Mouse (Mus musculus) layer of hippocampus, adult 2 months (tissue): ENCODE measurements around the gene Dnal4. TPM values are rescaled to one million over a fixed set of nuclear protein-coding genes. Genes with fewer than 3 reads are reported as not detected.

Experiments used
- DNase-seq, 2 experiments: peaks; one replicate each; pipeline ENCODE4 v3.0.0; 2022; ENCODE audit warnings: low spot score in 2 of 2
- H3K27ac ChIP-seq: fragments of 200-600 bp; 2 replicates; pipeline ENCODE4 v1.8.1; 2022
- H3K4me3 ChIP-seq: fragments of 200-600 bp; 2 replicates; pipeline ENCODE4 v1.8.1; 2022; ENCODE audit warnings: mild to moderate bottlenecking
- CTCF ChIP-seq: fragments of 200-600 bp; conservative IDR thresholded peaks from 2 replicates; pipeline ENCODE4 v1.8.1; 2022; ENCODE audit warnings: antibody characterized with exemption, mild to moderate bottlenecking, moderate library complexity
- total RNA-seq, 2 experiments: library from RNA; stranded (reverse); gene quantifications; 2 replicates each; pipeline ENCODE4 v1.2.3; 2021

Gene Dnal4
- total RNA-seq, 2 experiments from 2014 or later: 55.5 to 64.8 TPM

DNA sequence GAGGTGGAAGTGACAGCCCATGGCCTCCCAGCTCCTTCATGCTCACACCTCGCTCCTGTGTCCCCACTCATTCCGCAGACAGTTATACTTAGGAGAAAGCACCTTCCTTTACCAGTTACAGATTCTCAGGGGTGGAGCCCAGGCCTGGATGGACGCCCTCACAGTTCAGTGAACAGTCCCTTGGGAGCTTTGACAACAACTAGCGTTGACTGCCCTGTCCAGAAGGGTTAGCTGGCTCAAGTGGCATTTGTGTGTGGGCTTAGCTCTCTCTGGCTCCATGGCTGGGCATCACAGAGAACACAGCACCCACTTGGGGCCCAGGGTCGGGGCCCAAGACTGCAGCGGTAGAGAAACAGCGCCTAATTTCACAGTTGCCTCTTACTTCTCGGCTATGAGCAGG, 43.3 kb downstream of the Dnal4 start:
- Histone ChIP-seq H3K27ac (peak overlapping the region; percentile 83; the same call in 1 of the 2 replicates), H3K4me3 (no peak overlapping the region)
- no peak for TF ChIP-seq CTCF
- DNase-seq: no peak

DNA sequence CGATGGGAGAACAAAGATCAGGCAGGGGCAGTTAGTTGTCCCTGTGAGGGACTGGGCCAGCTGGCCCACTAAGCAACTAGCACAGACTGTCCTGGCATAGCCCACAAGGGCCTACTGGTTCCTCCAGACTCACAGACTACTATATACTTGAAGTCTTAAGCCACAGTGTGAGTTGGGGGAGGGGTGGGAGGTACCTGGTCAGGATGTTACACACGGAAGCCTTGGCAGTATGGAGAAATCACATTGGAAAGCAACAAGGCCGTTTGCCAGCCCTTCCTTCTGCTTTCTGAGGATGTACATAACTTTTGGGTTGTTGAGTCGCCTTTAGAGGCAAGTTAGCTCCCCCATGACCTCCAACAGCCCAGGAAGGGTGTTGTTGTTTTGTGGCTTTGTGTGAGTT, 44.0 kb downstream of the Dnal4 start:
- TF ChIP-seq CTCF: no peak
- no peak overlapping the region for H3K4me3 ChIP-seq
- peak overlapping the region; percentile 83; the same call in 1 of the 2 replicates for H3K27ac ChIP-seq

DNA sequence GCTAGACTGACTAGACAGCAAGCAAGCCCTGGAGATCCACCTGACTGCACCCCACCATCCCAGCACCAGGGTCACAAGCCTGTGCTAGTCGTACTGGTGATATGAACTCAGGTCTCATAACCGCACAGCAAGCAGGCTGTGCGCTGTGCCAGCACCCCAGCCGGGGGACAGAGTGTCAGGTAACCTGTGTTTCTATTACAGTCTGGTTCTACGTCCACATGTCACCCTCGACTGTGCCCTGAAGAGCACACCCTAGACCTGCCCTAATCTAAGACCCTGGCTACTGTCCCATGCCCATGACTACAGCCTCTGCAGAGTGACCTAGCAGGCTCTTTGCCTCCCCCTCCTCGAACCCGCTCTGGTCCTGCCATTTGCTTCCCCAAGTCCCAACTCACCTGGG, 44.5 kb downstream of the Dnal4 start:
- no peak for DNase-seq
- Histone ChIP-seq H3K27ac (no peak overlapping the region), H3K4me3 (no peak overlapping the region)
- no peak for TF ChIP-seq CTCF

More for the DNA sequence above, 44.0 kb downstream of the Dnal4 start:
- DNase-seq: no peak

DNA sequence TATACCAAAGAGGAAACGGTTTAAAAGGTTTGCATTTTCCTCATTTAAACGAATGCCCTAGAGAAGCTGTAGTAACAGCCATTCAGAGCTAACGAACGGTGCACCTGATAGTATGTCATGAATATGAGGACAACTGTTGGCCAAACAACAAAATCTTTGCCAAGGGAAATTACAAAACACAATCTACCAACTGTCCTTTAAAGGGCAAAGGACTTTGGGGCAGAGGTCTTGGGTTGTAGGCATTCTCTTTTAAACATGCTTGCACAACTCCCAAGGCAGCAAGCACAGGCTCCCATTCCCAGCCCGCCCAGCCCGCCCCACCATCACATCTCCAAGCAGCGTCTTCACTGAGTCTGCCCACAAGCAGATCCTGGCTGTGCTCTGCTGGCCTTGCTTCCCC, 46.1 kb downstream of the Dnal4 start:
- no peak overlapping the region for H3K27ac ChIP-seq
- TF ChIP-seq CTCF: no peak
- DNase-seq: no peak
- H3K4me3 ChIP-seq: no peak overlapping the region

DNA sequence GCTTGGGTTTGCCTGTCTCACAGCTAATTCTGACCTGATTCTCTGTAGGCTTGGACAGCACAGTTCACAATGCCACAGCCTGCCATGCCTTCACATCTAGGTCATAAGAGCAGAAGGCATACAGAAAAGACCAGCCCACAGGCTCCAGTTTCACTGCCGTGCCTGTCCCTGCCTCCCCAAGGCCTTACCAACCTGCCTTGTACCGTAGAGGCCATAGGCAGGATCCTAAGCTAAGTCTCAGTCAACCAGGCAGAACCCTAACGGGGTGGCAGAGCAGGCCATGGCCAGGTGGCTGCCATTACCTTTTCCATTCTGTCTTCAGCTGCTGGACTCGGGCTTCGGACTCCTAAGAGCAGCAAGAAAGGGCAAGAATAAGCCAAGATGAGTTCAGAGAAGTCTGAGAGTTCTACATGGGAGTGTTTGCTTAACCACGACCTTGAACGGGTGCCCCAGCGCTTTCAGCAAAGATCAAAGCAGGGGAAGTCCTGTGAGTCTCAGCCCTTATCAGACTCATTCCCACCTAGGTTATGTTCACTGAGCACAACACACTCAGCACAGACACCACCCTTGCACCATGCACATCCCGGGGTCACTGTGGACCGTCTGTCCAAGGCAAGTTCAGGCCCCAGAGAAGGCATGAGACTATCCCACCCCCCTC, 48.8 kb downstream of the Dnal4 start:
- no peak for TF ChIP-seq CTCF
- no peak for DNase-seq
- Histone ChIP-seq H3K27ac (peak overlapping the region; percentile 57), H3K4me3 (no peak overlapping the region)

DNA sequence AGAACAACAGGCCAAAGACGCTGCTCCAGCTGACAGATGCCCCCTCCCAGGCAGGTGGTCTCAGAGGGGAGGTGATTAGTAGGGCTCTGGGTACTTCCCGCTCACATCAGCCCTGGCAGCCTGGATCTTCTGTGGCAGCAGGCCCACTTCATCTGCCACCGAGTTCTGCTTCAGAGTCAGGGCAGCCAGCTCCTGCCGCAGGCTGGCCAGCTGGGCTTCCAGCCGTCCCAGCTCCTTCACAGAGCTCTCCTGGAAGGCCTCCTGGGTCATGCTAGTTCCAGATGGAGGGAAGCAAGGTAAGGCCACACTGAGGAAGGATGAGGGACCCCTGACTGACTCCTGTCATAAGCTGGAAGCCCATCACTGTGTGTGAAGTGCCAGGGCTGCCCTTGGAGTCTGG, 49.3 kb downstream of the Dnal4 start:
- no peak for DNase-seq
- peak overlapping the region; percentile 57 for H3K27ac ChIP-seq
- H3K4me3 ChIP-seq: no peak overlapping the region
- no peak for TF ChIP-seq CTCF

DNA sequence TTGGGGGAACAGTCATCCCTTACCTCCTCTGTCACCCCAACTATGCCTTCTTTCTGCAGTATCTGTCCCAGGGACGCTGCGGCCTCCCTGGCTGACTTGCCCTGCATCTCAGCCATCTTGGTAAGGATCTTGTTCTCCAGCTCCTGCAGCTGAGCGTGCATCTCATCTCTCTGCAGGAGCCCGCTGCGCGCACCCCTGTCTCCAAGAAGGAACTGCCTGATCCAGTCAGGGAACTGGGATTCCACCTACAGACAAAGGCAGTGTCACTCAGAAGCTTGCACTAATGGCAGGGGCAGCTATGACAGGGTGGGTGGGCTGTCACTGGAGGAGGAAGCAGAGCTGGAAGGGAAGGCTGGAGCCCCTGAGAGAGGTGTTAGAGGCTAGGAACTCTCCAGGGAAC, 49.8 kb downstream of the Dnal4 start:
- peak overlapping the region; percentile 57 for H3K27ac ChIP-seq
- H3K4me3 ChIP-seq: no peak overlapping the region
- DNase-seq: no peak
- TF ChIP-seq CTCF: no peak

DNA sequence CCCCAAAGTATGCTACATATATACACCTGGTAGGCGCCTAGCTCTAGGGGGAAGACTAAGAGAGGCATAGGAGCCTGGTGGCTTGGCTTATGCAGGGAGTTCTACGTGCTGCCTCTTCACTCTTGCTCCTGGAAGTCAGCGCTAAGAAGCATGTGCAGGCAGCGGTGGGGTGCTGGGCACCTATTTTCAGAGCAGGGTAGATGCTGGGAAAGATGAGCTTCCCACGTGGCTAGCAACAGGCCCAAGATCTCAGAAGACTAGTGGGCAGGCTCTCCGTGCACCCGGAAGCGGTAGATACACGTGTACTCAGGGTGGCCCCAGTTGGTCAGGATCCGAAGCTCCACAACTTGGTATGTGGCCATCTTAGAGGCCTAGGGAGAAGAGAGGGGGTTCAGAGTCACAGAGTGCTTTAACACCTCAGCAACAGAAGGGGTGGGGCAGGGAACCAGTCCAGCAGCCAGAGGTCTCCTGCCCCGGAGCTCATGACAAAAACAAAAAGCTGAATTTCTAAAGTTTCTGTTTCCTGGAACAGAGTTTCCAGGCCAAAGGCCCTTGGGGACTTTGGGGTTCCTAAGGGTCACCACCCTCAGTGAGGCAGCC, 52.4 kb downstream of the Dnal4 start:
- no peak overlapping the region for H3K4me3 ChIP-seq
- 0 out of 2 replicates have a peak overlapping the region, but pooled peaks have one; percentile 14 for H3K27ac ChIP-seq
- DNase-seq: no peak
- no peak for TF ChIP-seq CTCF

DNA sequence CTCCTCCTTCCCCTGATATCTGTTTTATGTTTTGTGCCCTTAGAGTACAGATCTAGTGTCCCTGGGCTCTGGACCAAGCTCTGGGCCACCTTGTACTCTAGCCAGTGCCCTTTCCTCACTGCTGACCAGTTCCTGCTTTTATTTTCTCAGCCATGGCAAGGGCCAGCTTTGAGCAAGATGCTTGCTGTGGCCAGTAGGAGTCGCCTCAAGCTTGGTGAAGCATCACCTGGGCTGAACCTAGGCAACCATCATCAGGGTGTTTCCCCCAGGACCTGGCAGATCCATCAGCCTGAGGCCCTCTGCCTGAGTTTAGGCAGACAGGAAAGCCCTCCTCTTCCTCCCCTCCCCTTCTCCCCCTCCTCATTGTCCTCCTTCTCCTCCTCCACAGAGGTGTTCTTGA, 54.2 kb downstream of the Dnal4 start:
- Histone ChIP-seq H3K4me3 (no peak overlapping the region), H3K27ac (0 out of 2 replicates have a peak overlapping the region, but pooled peaks have one; percentile 28)
- DNase-seq: peak in 1 of 2 experiments; percentile 23
- TF ChIP-seq CTCF: peak; percentile 74

DNA sequence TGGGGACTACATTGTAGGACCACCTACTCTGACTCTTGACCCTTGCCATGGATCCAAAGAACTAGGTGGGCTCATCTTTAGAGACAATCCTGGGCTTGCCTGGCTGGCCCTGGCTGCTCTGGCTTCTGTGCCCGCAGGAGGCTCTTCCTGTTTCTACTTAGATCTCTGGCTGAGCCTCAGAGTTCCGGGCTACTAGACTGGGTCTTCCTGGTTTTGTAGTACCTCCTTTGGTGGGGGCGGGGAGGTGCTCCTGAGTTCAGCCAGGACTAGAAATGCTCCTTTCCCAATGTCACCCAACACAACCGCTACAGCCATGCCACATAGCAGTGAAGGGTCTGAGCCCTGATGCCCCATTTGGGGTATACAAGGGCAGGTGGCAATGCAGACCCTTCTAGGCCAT, 56.9 kb downstream of the Dnal4 start:
- TF ChIP-seq CTCF: no peak
- DNase-seq: no peak
- H3K27ac ChIP-seq: peak overlapping the region; percentile 28; the same call in 1 of the 2 replicates
- no peak overlapping the region for H3K4me3 ChIP-seq

DNA sequence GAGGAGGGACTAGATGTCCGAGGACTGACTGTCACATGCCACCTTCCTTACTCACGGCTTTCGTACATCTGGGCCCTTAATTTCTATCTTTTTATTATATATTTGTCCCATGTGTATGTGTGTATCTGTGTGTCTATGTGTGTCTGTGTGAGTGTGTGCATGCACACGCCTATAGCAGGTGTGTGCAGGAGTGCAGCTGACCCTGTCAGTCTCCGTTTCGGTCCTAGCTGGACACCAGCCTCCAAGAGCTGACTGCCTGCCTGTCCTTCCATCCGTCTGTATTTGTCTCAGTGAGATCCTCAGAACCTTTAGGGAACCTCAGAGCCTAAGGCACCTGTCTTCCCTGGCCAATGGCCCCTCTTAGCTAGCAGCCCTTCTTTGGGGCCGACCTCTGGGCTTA, 57.4 kb downstream of the Dnal4 start:
- TF ChIP-seq CTCF: no peak
- no peak overlapping the region for H3K4me3 ChIP-seq
- peak overlapping the region; percentile 28; the same call in 1 of the 2 replicates for H3K27ac ChIP-seq
- DNase-seq: no peak

DNA sequence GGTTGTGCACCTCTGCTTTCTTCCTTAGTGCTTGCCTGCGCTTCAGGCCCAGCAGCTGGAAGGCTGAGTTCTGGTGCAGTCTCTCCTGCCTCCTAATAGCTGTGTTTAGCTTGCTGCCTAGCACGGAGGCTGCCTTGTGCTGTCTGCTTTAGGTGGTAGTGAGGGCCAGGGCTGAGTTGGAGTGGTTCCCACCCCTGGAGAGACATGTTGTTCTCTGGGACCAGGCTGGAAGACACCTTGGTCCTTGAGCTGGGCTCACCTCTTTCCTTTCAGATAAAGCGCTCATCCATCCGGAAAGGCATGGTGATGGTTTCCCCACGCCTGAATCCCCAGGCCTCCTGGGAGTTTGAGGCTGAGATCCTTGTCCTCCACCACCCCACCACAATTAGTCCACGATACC, 60.9 kb downstream of the Dnal4 start:
- no peak overlapping the region for H3K27ac ChIP-seq
- H3K4me3 ChIP-seq: no peak overlapping the region
- no peak for DNase-seq
- TF ChIP-seq CTCF: no peak

DNA sequence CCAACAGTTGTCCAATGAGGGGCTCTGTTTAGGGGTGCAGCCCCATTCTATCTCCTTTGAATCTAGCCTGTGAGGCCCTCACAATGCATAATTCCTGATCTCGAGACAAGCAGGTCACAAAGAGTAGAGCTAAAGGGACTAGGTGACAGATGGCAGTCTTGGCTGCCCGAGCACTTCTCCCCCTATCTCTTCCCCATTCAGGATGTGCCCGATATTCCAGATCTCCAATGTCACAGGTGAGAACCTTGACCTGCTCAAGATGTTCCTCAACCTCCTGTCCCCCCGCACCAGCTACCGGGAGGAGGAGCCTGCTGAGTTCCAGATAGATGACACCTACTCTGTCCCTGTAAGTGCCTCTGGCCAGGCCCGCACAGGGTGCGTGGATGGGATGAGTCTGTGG, 62.0 kb downstream of the Dnal4 start:
- H3K27ac ChIP-seq: no peak overlapping the region
- no peak for TF ChIP-seq CTCF
- no peak for DNase-seq
- no peak overlapping the region for H3K4me3 ChIP-seq

Other genes starting within 250 kb of the Dnal4 start
- gene Ddx17, start 231.1 kb downstream of the Dnal4 start, total RNA-seq: 100 to 1,000 TPM; 322 to 329 TPM
- 1 to 10 TPM in 1 of 2 experiments, under 1 TPM in 1; 0.79 to 1.3 TPM for gene Dmc1, start 172.7 kb downstream of the Dnal4 start, total RNA-seq
- gene Fam227a, start 118.9 kb downstream of the Dnal4 start, total RNA-seq: 10 to 100 TPM; 12.3 to 13.1 TPM
- gene Cby1, start 118.7 kb downstream of the Dnal4 start, total RNA-seq: 10 to 100 TPM; 39.5 to 45.4 TPM
- 100 to 1,000 TPM in 1 of 2 experiments, 10 to 100 TPM in 1; 99.9 to 105 TPM for gene Tomm22, start 107.0 kb downstream of the Dnal4 start, total RNA-seq
- 10 to 100 TPM; 46.0 to 47.0 TPM for gene Josd1, start 89.9 kb downstream of the Dnal4 start, total RNA-seq
- 10 to 100 TPM; 52.4 to 59.1 TPM for gene Gtpbp1, start 87.0 kb downstream of the Dnal4 start, total RNA-seq
- gene Sun2, start 35.3 kb downstream of the Dnal4 start, total RNA-seq: 10 to 100 TPM; 29.2 to 34.8 TPM
- gene Nptxr, start 26.9 kb upstream of the Dnal4 start, total RNA-seq: 100 to 1,000 TPM; 756 to 804 TPM
- gene Npcd, start 56.4 kb upstream of the Dnal4 start, total RNA-seq: 10 to 100 TPM; 11.9 to 22.4 TPM
- gene Cbx6, start 56.8 kb upstream of the Dnal4 start, total RNA-seq: 100 to 1,000 TPM; 336 to 347 TPM
- 1 to 10 TPM; 5.5 to 5.8 TPM for gene Apobec3, start 113.8 kb upstream of the Dnal4 start, total RNA-seq
- gene Cbx7, start 193.3 kb upstream of the Dnal4 start, total RNA-seq: 10 to 100 TPM; 49.8 to 50.3 TPM
- 10 to 100 TPM; 27.4 to 29.3 TPM for gene Pdgfb, start 237.1 kb upstream of the Dnal4 start, total RNA-seq